Mouse (Mus musculus) lung, postnatal 0 days (tissue): ENCODE data around the gene Pxmp4. TPM values are rescaled to one million over a fixed set of nuclear protein-coding genes. Genes with fewer than 3 reads are reported as not detected.
A peak's percentile ranks its signal among the peaks of the same experiment; 100 is the strongest.

Experiments
- ATAC-seq: fragments of 200-750 bp; cut with Nextera tagmentation; 2 replicates; pipeline ENCODE4 v1.8.0; 2017; ENCODE audit warnings: moderate library complexity
- DNase-seq: peaks from one replicate; pipeline ENCODE4 v3.0.0-alpha.2; 2016; ENCODE audit warnings: low spot score
- H3K27ac ChIP-seq: fragments of 300-500 bp; sonication (generic); 2 replicates; pipeline ENCODE4 v1.5.1; 2014; ENCODE audit warnings: antibody characterized with exemption, mild to moderate bottlenecking, low read length, mixed read lengths
- H3K27me3 ChIP-seq: fragments of 300-500 bp; sonication (generic); replicated peaks from 2 replicates; pipeline ENCODE4 v1.6.1; 2014; ENCODE audit warnings: low read length, mixed read lengths; ENCODE audit not compliant: insufficient read depth
- H3K36me3 ChIP-seq: fragments of 300-500 bp; sonication (generic); 2 replicates; pipeline ENCODE4 v1.6.1; 2014; ENCODE audit warnings: low read length, mixed read lengths; ENCODE audit not compliant: insufficient read depth
- H3K4me1 ChIP-seq: fragments of 300-500 bp; sonication (generic); 2 replicates; pipeline ENCODE4 v1.6.1; 2014; ENCODE audit warnings: antibody characterized with exemption, low read depth, low read length, mixed read lengths; ENCODE audit not compliant: insufficient read depth
- H3K4me2 ChIP-seq: fragments of 300-500 bp; sonication (generic); replicated peaks from 2 replicates; pipeline ENCODE4 v1.6.1; 2014; ENCODE audit warnings: low read depth, mild to moderate bottlenecking, low read length, moderate library complexity, mixed read lengths
- H3K4me3 ChIP-seq: fragments of 300-500 bp; sonication (generic); 2 replicates; pipeline ENCODE4 v1.5.1; 2014; ENCODE audit warnings: low read depth, low read length
- H3K9ac ChIP-seq: fragments of 300-500 bp; sonication (generic); replicated peaks from 2 replicates; pipeline ENCODE4 v1.6.1; 2014; ENCODE audit warnings: low read depth, mild to moderate bottlenecking
- H3K9me3 ChIP-seq: fragments of 300-500 bp; sonication (generic); 2 replicates; pipeline ENCODE4 v1.6.1; 2016; ENCODE audit warnings: low read length, mixed read lengths
- CTCF ChIP-seq: IDR thresholded peaks from 2 replicates; pipeline ENCODE4 v1.5.1; 2016; ENCODE audit warnings: antibody characterized with exemption, mild to moderate bottlenecking
- EP300 ChIP-seq: IDR thresholded peaks from 2 replicates; pipeline ENCODE4 v1.6.1; 2016; ENCODE audit warnings: antibody characterized with exemption, mild to moderate bottlenecking, control low read depth
- WGBS: fragments of 180-500 bp; shearing (Covaris S2); extraction: QIAGEN DNeasy Blood & Tissue Kit; methylation state at CpG from one replicate; pipeline ENCODE4 v1.1.7; 2014; 5-methylcytosine and 5-hydroxymethylcytosine counted together
- polyA plus RNA-seq: library from polyadenylated mRNA; unstranded; fragments of >200 nt; fragmentation: Nextera tagmentation; extraction: Ambion mirVana; gene quantifications from 2 replicates; pipeline ENCODE4 v1.2.1, GENCODE M21; 2015

The Pxmp4 gene
- polyA plus RNA-seq, 1 experiment from 2014 or later: 29.0 TPM

DNA sequence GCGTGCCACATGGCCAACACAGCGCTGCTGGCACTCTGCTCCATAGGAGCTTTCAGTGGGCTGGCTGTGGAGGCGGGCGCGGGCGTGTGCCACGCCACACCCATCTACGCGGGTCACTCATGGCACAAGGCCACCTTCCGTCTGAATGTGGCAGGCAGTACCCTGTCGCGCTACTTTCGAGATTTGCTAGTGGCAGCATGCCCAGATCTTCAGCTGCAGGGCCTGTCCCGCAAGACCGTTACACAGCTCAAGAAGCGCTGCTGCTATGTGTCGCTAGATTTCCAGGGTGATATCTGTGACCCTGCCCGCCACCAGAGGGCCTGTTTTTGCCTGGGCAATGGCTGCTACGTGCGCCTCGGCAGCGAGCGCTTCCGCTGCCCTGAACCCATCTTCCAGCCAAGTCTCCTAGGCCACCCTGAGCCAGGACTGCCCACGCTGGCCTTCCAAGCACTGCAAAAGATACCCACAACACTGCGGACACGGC lies 51.0 kb downstream of the Pxmp4 start:
- Histone ChIP-seq H3K4me1 (peaks cover 16% of the 10 kb centered on the region), H3K9ac (no peak overlapping the region), H3K4me3 (peak overlapping the region; percentile 23; the same call in 1 of the 2 replicates), H3K27me3 (no peaks in the 10 kb centered on the region), H3K36me3 (no peaks in the 10 kb centered on the region), H3K9me3 (no peaks in the 10 kb centered on the region), H3K4me2 (peak overlapping the region; percentile 56), H3K27ac (no peak overlapping the region)
- 9% methylated on average over 27 of the region's 27 CpGs for WGBS
- DNase-seq (peak; percentile 87), ATAC-seq (peak; percentile 74)
- TF ChIP-seq CTCF: peak; percentile 83
- no peak for TF ChIP-seq EP300

GRCm38 (mm10) chr2:154551927-154552326 lies 51.6 kb downstream of the Pxmp4 start:
- H3K9ac ChIP-seq: no peak overlapping the region

DNA sequence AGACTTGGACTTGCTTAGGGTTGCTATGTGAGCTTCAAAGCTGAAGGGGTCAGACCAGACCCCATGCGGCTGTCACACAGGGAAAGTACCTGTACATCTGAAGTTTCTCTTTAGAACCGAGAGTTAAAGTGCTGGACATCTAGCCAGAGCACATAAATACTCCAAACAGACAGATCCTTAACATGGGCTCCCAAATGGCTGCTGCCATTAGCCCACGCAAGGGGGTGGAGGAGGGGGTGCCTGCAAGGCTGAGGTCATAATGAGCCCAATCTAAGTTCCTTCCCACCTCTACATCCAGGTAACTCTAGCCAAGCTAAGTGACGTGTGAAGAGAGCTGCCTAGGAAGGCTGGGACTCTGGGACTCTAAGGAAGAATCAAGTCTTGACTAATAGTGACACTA lies 52.0 kb downstream of the Pxmp4 start, which contains the start of gene Actl10:
Actl10 (plus strand) TSS at position 301 of the 400 bp plus-strand sequence.
- ATAC-seq (no peak), DNase-seq (no peak)
- peak within 1 kb of the TSS; percentile 23; the same call in 1 of the 2 replicates for H3K4me3 ChIP-seq
- H3K27me3 ChIP-seq: no peaks in the 10 kb centered on the region
- no peaks in the 10 kb centered on the region for H3K36me3 ChIP-seq
- peak within 1 kb of the TSS; percentile 56 for H3K4me2 ChIP-seq
- TF ChIP-seq CTCF (no peak), EP300 (no peak)
- H3K9ac ChIP-seq: no peak within 1 kb of the TSS
- H3K27ac ChIP-seq: no peak within 1 kb of the TSS
- WGBS: 74% methylated on average over 4 of the region's 4 CpGs
- H3K9me3 ChIP-seq: no peaks in the 10 kb centered on the region
- H3K4me1 ChIP-seq: peaks cover 16% of the 10 kb centered on the region

More at GRCm38 (mm10) chr2:154551927-154552326, 51.6 kb downstream of the Pxmp4 start:
- ATAC-seq (peak; percentile 6), DNase-seq (no peak)
- WGBS: 25% methylated on average over 21 of the region's 21 CpGs
- H3K9me3 ChIP-seq: no peaks in the 10 kb centered on the region
- peak overlapping the region; percentile 23; the same call in 1 of the 2 replicates for H3K4me3 ChIP-seq
- TF ChIP-seq EP300 (no peak), CTCF (peak; percentile 27; the same call in 1 of the 2 replicates)
- peak overlapping the region; percentile 56 for H3K4me2 ChIP-seq
- H3K36me3 ChIP-seq: no peaks in the 10 kb centered on the region
- no peaks in the 10 kb centered on the region for H3K27me3 ChIP-seq
- peaks cover 16% of the 10 kb centered on the region for H3K4me1 ChIP-seq
- H3K27ac ChIP-seq: no peak overlapping the region

- Histone ChIP-seq H3K36me3 (no peaks in the 10 kb centered on the region), H3K9ac (no peak overlapping the region), H3K4me3 (no peak overlapping the region), H3K27me3 (no peaks in the 10 kb centered on the region), H3K27ac (no peak overlapping the region), H3K4me1 (peaks cover 16% of the 10 kb centered on the region), H3K9me3 (no peaks in the 10 kb centered on the region), H3K4me2 (no peak overlapping the region)
- TF ChIP-seq CTCF (no peak), EP300 (no peak)
- WGBS: 73% methylated on average over 2 of the region's 2 CpGs
- ATAC-seq (no peak), DNase-seq (no peak)
These were observed 52.6 kb downstream of the Pxmp4 start for GRCm38 (mm10) chr2:154550937-154551336.

DNA sequence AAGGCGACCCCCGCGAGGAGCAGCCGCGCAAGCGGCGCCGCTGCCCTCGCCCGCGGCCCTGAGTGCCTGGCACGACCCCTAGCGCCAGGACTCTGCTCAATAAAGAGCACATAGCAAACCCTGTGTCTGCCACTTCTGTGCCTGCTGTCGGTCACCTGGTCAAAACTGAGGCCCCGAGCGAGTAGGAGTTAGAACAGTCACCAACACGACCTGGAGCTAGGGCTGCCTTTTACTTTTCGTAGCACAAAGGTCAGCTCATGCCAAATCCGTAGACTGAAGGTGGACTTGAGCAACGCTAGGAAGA lies 53.7 kb downstream of the Pxmp4 start:
- no peaks in the 10 kb centered on the region for H3K9me3 ChIP-seq
- no peak overlapping the region for H3K9ac ChIP-seq
- H3K27me3 ChIP-seq: no peaks in the 10 kb centered on the region
- TF ChIP-seq EP300 (no peak), CTCF (no peak)
- H3K4me1 ChIP-seq: peaks cover 16% of the 10 kb centered on the region
- H3K4me2 ChIP-seq: peak overlapping the region; percentile 75
- H3K36me3 ChIP-seq: no peaks in the 10 kb centered on the region
- no peak overlapping the region for H3K27ac ChIP-seq
- DNase-seq: no peak
- WGBS: 16% methylated on average over 20 of the region's 20 CpGs
- H3K4me3 ChIP-seq: peak overlapping the region; percentile 34
- no peak for ATAC-seq

- DNase-seq: peak; percentile 84
- H3K4me1 ChIP-seq: peaks cover 16% of the 10 kb centered on the region
- peak overlapping the region; percentile 34 for H3K4me3 ChIP-seq
- WGBS: 3% methylated on average over 43 of the region's 48 CpGs
- no peak overlapping the region for H3K27ac ChIP-seq
- H3K36me3 ChIP-seq: no peaks in the 10 kb centered on the region
- no peaks in the 10 kb centered on the region for H3K27me3 ChIP-seq
- TF ChIP-seq CTCF: no peak
- TF ChIP-seq EP300: no peak
- ATAC-seq: peak; percentile 57
- H3K9me3 ChIP-seq: no peaks in the 10 kb centered on the region
- peak overlapping the region; percentile 75 for H3K4me2 ChIP-seq
- no peak overlapping the region for H3K9ac ChIP-seq
These were observed 54.2 kb downstream of the Pxmp4 start for GRCm38 (mm10) chr2:154549127-154549885.
